Mouse (Mus musculus): Measurements from ENCODE around the gene Taf11.

Gene Taf11

GRCm38 (mm10) chr17:27916366-27916765 lies 6.7 kb upstream of the Taf11 start:
- no peak for DNase-seq

GRCm38 (mm10) chr17:27914742-27915141 lies 5.1 kb upstream of the Taf11 start:
- no peak for DNase-seq

GRCm38 (mm10) chr17:27911371-27911770 lies 1.7 kb upstream of the Taf11 start:
- no peak for DNase-seq

- peak; percentile 85 for DNase-seq
Measured at GRCm38 (mm10) chr17:27908888-27909621, 589 bp downstream of the Taf11 start, which contains the start of gene Anks1. TSS of gene Anks1 (plus strand) at chr17:27909306.

- DNase-seq = no peak
Measured at GRCm38 (mm10) chr17:27908206-27908887, 1.3 kb downstream of the Taf11 start.

- peak; percentile 94 for DNase-seq
Measured at GRCm38 (mm10) chr17:27907512-27908205, 2.0 kb downstream of the Taf11 start.

- DNase-seq = no peak
Measured at GRCm38 (mm10) chr17:27886499-27887210, 23.0 kb downstream of the Taf11 start.

- no peak for DNase-seq
Measured at GRCm38 (mm10) chr17:27883994-27884393, 25.6 kb downstream of the Taf11 start.

GRCm38 (mm10) chr17:27883129-27883528 lies 26.5 kb downstream of the Taf11 start:
- no peak for DNase-seq

GRCm38 (mm10) chr17:27881518-27881917 lies 28.1 kb downstream of the Taf11 start:
- DNase-seq = no peak

- DNase-seq = no peak
Measured at GRCm38 (mm10) chr17:27874510-27874909, 35.1 kb downstream of the Taf11 start.

GRCm38 (mm10) chr17:27873583-27873982 lies 36.1 kb downstream of the Taf11 start:
- no peak for DNase-seq

- no peak for DNase-seq
Measured at GRCm38 (mm10) chr17:27871851-27872250, 37.8 kb downstream of the Taf11 start.

- DNase-seq = no peak
Measured at GRCm38 (mm10) chr17:27866737-27867136, 42.9 kb downstream of the Taf11 start.

GRCm38 (mm10) chr17:27865461-27865860 lies 44.2 kb downstream of the Taf11 start:
- DNase-seq = no peak

- DNase-seq = no peak
Measured at GRCm38 (mm10) chr17:27859131-27859530, 50.5 kb downstream of the Taf11 start.

GRCm38 (mm10) chr17:27857649-27858475 lies 51.8 kb downstream of the Taf11 start:
- no peak for DNase-seq

GRCm38 (mm10) chr17:27856798-27857648 lies 52.6 kb downstream of the Taf11 start:
- peak; percentile 49 for DNase-seq

GRCm38 (mm10) chr17:27856265-27856797 lies 53.3 kb downstream of the Taf11 start, which contains the start of gene Uhrf1bp1:
TSS of gene Uhrf1bp1 (plus strand) at chr17:27856441.
- DNase-seq = peak; percentile 83
